Mouse (Mus musculus): Measurements from ENCODE around the gene Hspa1a.

DNA sequence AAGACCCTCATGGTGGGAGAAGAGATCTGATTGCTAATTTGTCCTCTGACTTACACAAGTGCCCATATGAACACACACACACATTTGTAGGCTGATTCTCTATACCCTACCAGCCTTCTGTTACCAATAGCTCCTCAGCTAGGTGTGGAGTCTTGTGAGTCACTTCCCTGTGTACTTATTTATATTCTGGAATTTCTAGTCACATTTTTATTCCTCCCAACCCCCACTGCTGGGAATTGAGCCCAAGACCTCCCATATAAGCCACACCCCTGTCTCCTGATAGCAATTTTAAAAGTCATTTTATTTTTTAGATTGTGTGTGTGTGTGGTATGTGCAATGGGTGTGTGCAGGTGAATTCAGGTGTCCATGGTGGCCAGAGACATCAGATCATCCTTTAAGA is 27.6 kb downstream of the Hspa1a start:
- TF ChIP-seq POLR2AphosphoS2 (IDR thresholded peaks at IDR 0.05; ENCODE audit: insufficient read length, low read depth) (no peak), POLR2A (IDR thresholded peaks at IDR 0.05; ENCODE audit: insufficient read length, low read depth) (no peak), TCF12 (IDR thresholded peaks at IDR 0.05; ENCODE audit: insufficient read depth, poor library complexity, severe bottlenecking) (no peak), MAX (IDR thresholded peaks at IDR 0.05; ENCODE audit: low read depth) (no peak), USF1 (IDR thresholded peaks at IDR 0.05; ENCODE audit: low read depth) (no peak), TCF3 (IDR thresholded peaks at IDR 0.05; ENCODE audit: insufficient read length, low read depth) (no peak)
